Mouse (Mus musculus) myocyte (in vitro differentiated cells): ENCODE results near the gene Sept12.

Experiments
- CEBPB ChIP-seq: IDR thresholded peaks from 2 replicates; pipeline ENCODE4 v1.6.1; 2011; ENCODE audit warnings: mild to moderate bottlenecking, moderate library complexity; ENCODE audit not compliant: poor library complexity, insufficient read depth, severe bottlenecking
- TCF12 ChIP-seq: IDR thresholded peaks from one replicate; pipeline ENCODE4 v1.6.1; 2011; ENCODE audit warnings: mild to moderate bottlenecking, control low read depth; ENCODE audit not compliant: poor library complexity, insufficient read depth, severe bottlenecking

- TF ChIP-seq CEBPB: no peak
- no peak for TF ChIP-seq TCF12
Observed at GRCm38 (mm10) chr16:4960260-4960659, 37.4 kb downstream of the Sept12 start.
